Mouse (Mus musculus): ENCODE measurements around the gene Brwd3. TPM values are rescaled to one million over a fixed set of nuclear protein-coding genes. Genes with fewer than 3 reads are reported as not detected.

Brwd3 gene
- total RNA-seq (2021): 1 to 10 TPM; 8.2 to 8.3 TPM
- long read RNA-seq, experiment 1: 0 reads
- long read RNA-seq, experiment 2: 0 reads

- peak; percentile 48 to 75 for DNase-seq (ENCODE audit: low spot score in 2 of 2)
These were observed at the start of gene Brwd3 for GRCm38 (mm10) chrX:108834090-108834774. Brwd3 (minus strand) TSS chrX:108834372.

DNA sequence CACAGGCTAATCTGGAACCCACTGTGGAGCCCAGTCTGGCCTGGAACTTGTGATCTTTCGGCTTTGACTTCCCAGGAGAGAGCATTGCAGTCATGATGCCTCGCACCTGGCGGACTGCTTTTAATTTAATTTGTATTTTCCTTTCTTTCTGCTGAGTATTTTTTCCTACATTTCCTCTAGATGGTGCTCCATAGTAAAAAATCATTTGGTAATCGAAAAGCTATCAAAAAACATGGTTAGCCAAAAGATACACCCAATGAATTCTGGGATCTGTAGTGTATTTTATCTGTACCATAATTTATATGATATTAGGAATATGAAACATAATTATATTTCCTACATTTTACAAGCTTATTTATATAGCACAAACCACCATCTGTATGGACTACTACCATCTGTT, 28.5 kb upstream of the Brwd3 start:
- no peak for DNase-seq (ENCODE audit: low spot score in 2 of 2)

- DNase-seq (ENCODE audit: low spot score in 2 of 2): no peak
These were observed 8.5 kb upstream of the Brwd3 start for GRCm38 (mm10) chrX:108842705-108843104.

DNA sequence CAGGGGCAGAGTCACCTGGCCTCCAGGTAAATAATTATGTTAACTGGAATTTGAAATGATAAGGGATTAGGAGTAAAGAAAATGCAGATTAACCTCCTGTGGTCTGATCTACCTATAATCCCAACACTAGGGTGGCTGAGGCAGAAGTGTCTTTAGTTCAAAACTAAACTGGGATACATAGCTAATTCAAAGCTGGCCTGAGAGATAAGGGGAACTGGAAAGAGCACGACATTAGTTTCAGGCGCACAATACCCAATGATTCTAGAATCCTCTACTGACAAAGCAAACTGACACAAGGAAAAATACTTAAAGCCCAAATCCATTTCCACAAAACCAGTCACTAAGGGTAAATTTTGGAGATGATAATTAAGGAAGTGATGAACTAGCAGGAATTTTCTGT, 2.2 kb upstream of the Brwd3 start:
- DNase-seq (ENCODE audit: low spot score in 2 of 2): no peak

GRCm38 (mm10) chrX:108835233-108835632, 1.1 kb upstream of the Brwd3 start:
- DNase-seq (ENCODE audit: low spot score in 2 of 2): no peak

DNA sequence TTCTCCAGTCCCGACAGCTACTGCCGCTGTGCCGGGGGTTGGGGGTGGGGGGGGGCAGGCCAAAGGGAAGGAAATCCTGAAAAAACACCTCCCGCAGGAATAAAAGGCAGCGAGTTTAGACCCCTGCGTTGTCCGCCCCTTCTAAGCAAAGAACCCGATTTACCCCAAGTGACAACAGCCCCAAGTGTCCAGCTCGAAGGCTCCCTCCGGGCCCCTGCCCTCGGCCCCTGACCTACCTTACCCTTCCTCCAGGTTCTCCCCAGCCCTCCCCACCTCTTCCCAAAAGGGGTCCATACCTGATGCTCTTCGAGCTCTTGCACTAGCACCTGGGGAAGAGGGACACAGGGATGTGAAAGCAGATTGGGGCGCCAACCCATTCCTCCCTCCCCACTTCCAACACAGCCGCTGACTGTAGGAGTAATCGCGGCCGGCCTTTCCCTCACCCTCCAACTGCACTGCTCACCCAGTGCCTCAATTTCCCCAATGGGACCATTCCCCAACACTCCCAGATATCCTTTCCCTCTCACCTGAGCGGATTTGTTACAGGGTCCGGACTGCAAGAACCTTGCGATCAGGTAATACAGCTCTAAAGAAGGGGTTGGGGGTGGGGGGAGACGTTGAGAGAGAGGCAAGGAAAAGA, 671 bp downstream of the Brwd3 start:
- DNase-seq (ENCODE audit: low spot score in 2 of 2): peak; percentile 8 to 16

GRCm38 (mm10) chrX:108832674-108833189, 1.4 kb downstream of the Brwd3 start:
- peak; percentile 35 to 71 for DNase-seq (ENCODE audit: low spot score in 2 of 2)

- DNase-seq (ENCODE audit: low spot score in 2 of 2): no peak
These were observed 2.9 kb downstream of the Brwd3 start for GRCm38 (mm10) chrX:108831231-108831630.

- no peak for DNase-seq (ENCODE audit: low spot score in 2 of 2)
These were observed 6.1 kb downstream of the Brwd3 start for GRCm38 (mm10) chrX:108828111-108828510.

- no peak for DNase-seq (ENCODE audit: low spot score in 2 of 2)
These were observed 36.9 kb downstream of the Brwd3 start for GRCm38 (mm10) chrX:108797268-108797667.

DNA sequence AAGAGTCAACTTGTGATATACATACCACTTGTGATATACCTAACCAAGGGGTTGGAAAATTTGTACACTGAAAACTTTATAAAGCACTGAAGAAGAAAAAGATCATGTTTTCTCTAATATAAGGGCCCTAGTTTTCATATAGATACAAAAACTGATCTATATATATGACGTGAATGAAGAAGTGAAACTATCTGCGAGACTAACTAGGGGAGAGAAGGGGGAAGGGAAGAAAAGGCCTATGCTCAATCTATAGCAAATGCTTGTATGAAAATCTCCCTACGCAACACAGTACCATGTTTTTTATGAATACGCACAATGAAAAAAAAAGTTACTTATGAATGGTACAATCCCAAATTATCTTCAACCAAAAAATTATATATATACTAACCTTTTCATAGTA, 50.4 kb downstream of the Brwd3 start:
- no peak for DNase-seq (ENCODE audit: low spot score in 2 of 2)

- no peak for DNase-seq (ENCODE audit: low spot score in 2 of 2)
These were observed 102.4 kb downstream of the Brwd3 start for GRCm38 (mm10) chrX:108731755-108732154.

GRCm38 (mm10) chrX:108729564-108729963, 104.6 kb downstream of the Brwd3 start:
- no peak for DNase-seq (ENCODE audit: low spot score in 2 of 2)

DNA sequence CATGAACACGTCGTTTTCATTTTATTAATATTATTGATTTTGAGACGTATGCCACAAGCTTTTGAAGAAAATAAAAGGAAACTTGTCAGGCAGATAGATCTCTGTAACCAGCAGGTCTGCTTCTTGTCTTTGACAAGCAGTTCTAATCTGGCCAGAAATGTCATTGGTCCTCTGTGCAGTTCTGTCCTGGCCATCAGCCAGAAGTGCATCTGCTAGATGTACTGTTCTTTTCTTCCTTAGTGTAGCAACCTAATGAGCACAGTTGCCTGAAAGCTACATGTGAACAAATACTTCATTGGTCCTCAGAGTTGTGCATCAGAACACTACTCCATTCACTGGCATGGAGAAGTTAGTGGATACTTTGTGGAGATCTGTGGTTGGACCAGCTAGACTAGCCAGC, 105.1 kb downstream of the Brwd3 start:
- peak in 1 of 2 experiments; percentile 5 for DNase-seq (ENCODE audit: low spot score in 2 of 2)

- DNase-seq (ENCODE audit: low spot score in 2 of 2): no peak
These were observed 105.8 kb downstream of the Brwd3 start for GRCm38 (mm10) chrX:108728334-108728733.

- DNase-seq (ENCODE audit: low spot score in 2 of 2): no peak
These were observed 109.9 kb downstream of the Brwd3 start for GRCm38 (mm10) chrX:108724241-108724640.

GRCm38 (mm10) chrX:108722447-108722846, 111.7 kb downstream of the Brwd3 start:
- DNase-seq (ENCODE audit: low spot score in 2 of 2): no peak

- DNase-seq (ENCODE audit: low spot score in 2 of 2): no peak
These were observed 129.9 kb downstream of the Brwd3 start for GRCm38 (mm10) chrX:108704312-108704711.
